Mouse (Mus musculus) MEL (cell line): ENCODE results near the gene Ank2. TPM values are rescaled to one million over a fixed set of nuclear protein-coding genes. Genes with fewer than 3 reads are reported as not detected.

Experiments
- DNase-seq: peaks from one replicate; pipeline ENCODE4 v3.0.0; 2011; ENCODE audit warnings: low read depth, low spot score
- H3K27ac ChIP-seq: 2 replicates; pipeline ENCODE4 v1.5.1; 2012; ENCODE audit warnings: low read depth, mild to moderate bottlenecking, control low read depth, low read length, moderate library complexity; ENCODE audit not compliant: control insufficient read depth
- H3K27me3 ChIP-seq, 2 experiments: fragments of 150-350 bp in 1 of 2; sonication (generic) in 1 of 2; 2 replicates each; pipeline ENCODE4 v1.6.1; 2012; ENCODE audit warnings: low read length in 2 of 2, mild to moderate bottlenecking in 2 of 2, improper control_type of control experiment in 1 of 2, moderate library complexity in 1 of 2; ENCODE audit not compliant: insufficient read depth in 2 of 2, control insufficient read depth in 1 of 2
- H3K36me3 ChIP-seq, 2 experiments: 2 replicates each; pipeline ENCODE4 v1.6.1; 2012 to 2014; ENCODE audit warnings: low read length in 2 of 2, improper control_type of control experiment in 1 of 2, inconsistent platforms in 1 of 2, mild to moderate bottlenecking in 1 of 2; ENCODE audit not compliant: insufficient read depth in 2 of 2, control insufficient read depth in 1 of 2
- H3K4me1 ChIP-seq, 2 experiments: fragments of 150-350 bp in 1 of 2; sonication (generic) in 1 of 2; 2 replicates each; pipeline ENCODE4 v1.6.1; 2012; ENCODE audit warnings: low read length in 2 of 2, improper control_type of control experiment in 1 of 2, mild to moderate bottlenecking in 1 of 2; ENCODE audit not compliant: insufficient read depth in 2 of 2, control insufficient read depth in 1 of 2
- H3K4me3 ChIP-seq, 2 experiments: fragments of 150-350 bp in 1 of 2; sonication (generic) in 1 of 2; 2 replicates each; pipeline ENCODE4 v1.5.1; 2012; ENCODE audit warnings: low read depth in 2 of 2, low read length in 2 of 2, mild to moderate bottlenecking in 2 of 2, moderate library complexity in 2 of 2, control low read depth in 1 of 2, improper control_type of control experiment in 1 of 2; ENCODE audit not compliant: control insufficient read depth in 1 of 2, insufficient read depth in 1 of 2
- H3K79me2 ChIP-seq: 2 replicates; pipeline ENCODE4 v1.6.1; 2012; ENCODE audit warnings: mild to moderate bottlenecking, low read length, moderate library complexity; ENCODE audit not compliant: control insufficient read depth, poor library complexity, insufficient read depth
- H3K9ac ChIP-seq: 2 replicates; pipeline ENCODE4 v1.6.1; 2012; ENCODE audit warnings: low read depth, mild to moderate bottlenecking, control low read depth, low read length, moderate library complexity; ENCODE audit not compliant: control insufficient read depth, poor library complexity, severe bottlenecking
- H3K9me3 ChIP-seq: fragments of 150-350 bp; sonication (generic); replicated peaks from 2 replicates; pipeline ENCODE4 v1.6.1; 2012; ENCODE audit warnings: mild to moderate bottlenecking, low read length, improper control_type of control experiment, moderate library complexity; ENCODE audit not compliant: insufficient read depth
- BHLHE40 ChIP-seq: IDR thresholded peaks from 2 replicates; pipeline ENCODE4 v1.6.1; 2012; ENCODE audit warnings: low read depth, mild to moderate bottlenecking, inconsistent platforms, low read length, improper control_type of control experiment, borderline replicate concordance
- CHD1 ChIP-seq: IDR thresholded peaks from 2 replicates; pipeline ENCODE4 v1.6.1; 2012; ENCODE audit warnings: low read depth, mild to moderate bottlenecking, inconsistent platforms, low read length, improper control_type of control experiment
- E2F4 ChIP-seq: IDR thresholded peaks from 2 replicates; pipeline ENCODE4 v1.6.1; 2011; ENCODE audit warnings: low read depth, low read length, improper control_type of control experiment, borderline replicate concordance
- KAT2A ChIP-seq: conservative IDR thresholded peaks from 2 replicates; pipeline ENCODE4 v1.6.1; 2012; ENCODE audit warnings: low read depth, low read length, improper control_type of control experiment, inconsistent platforms
- MAFK ChIP-seq: IDR thresholded peaks from 2 replicates; pipeline ENCODE4 v1.6.1; 2011; ENCODE audit warnings: low read depth, mild to moderate bottlenecking, low read length, improper control_type of control experiment, borderline replicate concordance
- MAZ ChIP-seq: IDR thresholded peaks from 2 replicates; pipeline ENCODE4 v1.6.1; 2012; ENCODE audit warnings: low read depth, mild to moderate bottlenecking, inconsistent platforms, low read length, improper control_type of control experiment
- MYC ChIP-seq: IDR thresholded peaks from 2 replicates; pipeline ENCODE4 v1.6.1; 2011; ENCODE audit warnings: low read depth, mild to moderate bottlenecking, low read length, improper control_type of control experiment, moderate library complexity
- POLR2A ChIP-seq, 2 experiments: IDR thresholded peaks; 2 replicates each; pipeline ENCODE4 v1.6.1; 2011 to 2012; ENCODE audit warnings: low read length in 2 of 2, mild to moderate bottlenecking in 2 of 2, control low read depth in 1 of 2, improper control_type of control experiment in 1 of 2, low read depth in 1 of 2, moderate library complexity in 1 of 2; ENCODE audit not compliant: control insufficient read depth in 1 of 2, insufficient read depth in 1 of 2, poor library complexity in 1 of 2
- RCOR1 ChIP-seq: IDR thresholded peaks from 2 replicates; pipeline ENCODE4 v1.6.1; 2012; ENCODE audit warnings: low read depth, mild to moderate bottlenecking, inconsistent platforms, low read length, improper control_type of control experiment
- SIN3A ChIP-seq: IDR thresholded peaks from 2 replicates; pipeline ENCODE4 v1.6.1; 2012; ENCODE audit warnings: low read length, improper control_type of control experiment, inconsistent platforms
- TAL1 ChIP-seq: IDR thresholded peaks from 2 replicates; pipeline ENCODE4 v1.6.1; 2012; ENCODE audit warnings: mild to moderate bottlenecking, inconsistent platforms, low read length, moderate library complexity, mixed read lengths
- TBP ChIP-seq: IDR thresholded peaks from 2 replicates; pipeline ENCODE4 v1.8.0; 2011; ENCODE audit warnings: low read depth, low read length, improper control_type of control experiment
- UBTF ChIP-seq: IDR thresholded peaks from 2 replicates; pipeline ENCODE4 v1.6.1; 2012; ENCODE audit warnings: low read depth, mild to moderate bottlenecking, inconsistent platforms, low read length, improper control_type of control experiment, moderate library complexity, borderline replicate concordance; ENCODE audit not compliant: insufficient read depth
- USF2 ChIP-seq, 2 experiments: IDR thresholded peaks; 2 replicates each; pipeline ENCODE4 v1.6.1; 2011 to 2012; ENCODE audit warnings: improper control_type of control experiment in 2 of 2, low read length in 2 of 2, borderline replicate concordance in 1 of 2, inconsistent platforms in 1 of 2, low read depth in 1 of 2, mild to moderate bottlenecking in 1 of 2; ENCODE audit not compliant: insufficient read depth in 1 of 2
- ZKSCAN1 ChIP-seq: IDR thresholded peaks from 2 replicates; pipeline ENCODE4 v1.6.1; 2012; ENCODE audit warnings: low read depth, mild to moderate bottlenecking, inconsistent platforms, low read length, improper control_type of control experiment, moderate library complexity
- ZNF384 ChIP-seq: IDR thresholded peaks from 2 replicates; pipeline ENCODE4 v1.6.1; 2012; ENCODE audit warnings: low read depth, mild to moderate bottlenecking, inconsistent platforms, low read length, improper control_type of control experiment
- polyA plus RNA-seq, 2 experiments: library from polyadenylated mRNA; stranded (reverse) in 1 of 2; unstranded in 1 of 2; fragments of >175 nt in 1 of 2; fragments of >200 nt in 1 of 2; gene quantifications; 2 replicates each; pipeline versions ENCODE4 v1.2.1 to v1.2.4; 2012; ENCODE audit warnings: low replicate concordance in 2 of 2, low read depth in 1 of 2; ENCODE audit not compliant: insufficient read length in 2 of 2, insufficient read depth in 1 of 2, missing spikeins in 1 of 2
- total RNA-seq: library from RNA; depleted of rRNA; stranded (reverse); fragments of 300-350 nt; gene quantifications from 2 replicates; pipeline ENCODE4 v1.2.3, GENCODE M21; 2012

Gene Ank2
- total and polyA plus RNA-seq, 3 experiments, result 2.7 to 4.5 TPM; not detected in 1

- Histone ChIP-seq H3K27me3 (no peaks in the 10 kb centered on the region), H3K27ac (no peak overlapping the region), H3K4me1 (no peaks in the 10 kb centered on the region), H3K4me3 (no peak overlapping the region), H3K36me3 (no peaks in the 10 kb centered on the region), H3K9ac (no peak overlapping the region), H3K9me3 (no peaks in the 10 kb centered on the region), H3K79me2 (no peaks in the 10 kb centered on the region)
- DNase-seq, result no peak
- TF ChIP-seq POLR2A (IDR thresholded peaks at IDR 0.05; ENCODE audit: control insufficient read depth in 1 of 2, insufficient read depth in 1 of 2, low read depth in 1 of 2, low read length in 2 of 2, poor library complexity in 1 of 2) (no peak), MAZ (no peak), ZNF384 (no peak), E2F4 (no peak), KAT2A (no peak), TAL1 (no peak)
Measured at GRCm38 (mm10) chr3:127108481-127108880, 390.7 kb downstream of the Ank2 start.

DNA sequence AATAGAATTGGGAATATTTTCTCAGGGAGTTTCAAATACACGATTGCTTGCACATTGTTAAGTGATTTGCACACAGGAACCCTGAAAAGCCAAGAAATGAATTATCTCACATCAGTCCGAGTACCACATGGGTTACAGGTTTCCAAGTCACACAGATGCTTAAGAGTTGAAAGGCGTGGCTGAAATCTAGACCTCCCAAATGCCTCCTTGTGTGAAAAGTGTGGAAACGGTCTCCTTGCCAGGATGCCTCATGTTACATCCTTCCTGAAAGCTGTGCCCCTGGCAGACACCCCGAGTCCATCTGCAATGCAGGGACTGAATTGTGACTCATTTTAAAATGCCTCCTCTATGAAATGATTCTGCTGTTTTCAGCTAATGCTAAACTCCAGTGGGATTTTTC is 391.9 kb downstream of the Ank2 start:
- Histone ChIP-seq H3K9me3 (no peaks in the 10 kb centered on the region), H3K79me2 (no peaks in the 10 kb centered on the region), H3K4me1 (no peaks in the 10 kb centered on the region), H3K27ac (no peak overlapping the region), H3K36me3 (no peaks in the 10 kb centered on the region), H3K27me3 (no peaks in the 10 kb centered on the region), H3K9ac (no peak overlapping the region), H3K4me3 (no peak overlapping the region)
- TF ChIP-seq CHD1 (no peak), MAFK (no peak), BHLHE40 (no peak), UBTF (no peak), SIN3A (no peak), MYC (no peak)
- no peak for DNase-seq

DNA sequence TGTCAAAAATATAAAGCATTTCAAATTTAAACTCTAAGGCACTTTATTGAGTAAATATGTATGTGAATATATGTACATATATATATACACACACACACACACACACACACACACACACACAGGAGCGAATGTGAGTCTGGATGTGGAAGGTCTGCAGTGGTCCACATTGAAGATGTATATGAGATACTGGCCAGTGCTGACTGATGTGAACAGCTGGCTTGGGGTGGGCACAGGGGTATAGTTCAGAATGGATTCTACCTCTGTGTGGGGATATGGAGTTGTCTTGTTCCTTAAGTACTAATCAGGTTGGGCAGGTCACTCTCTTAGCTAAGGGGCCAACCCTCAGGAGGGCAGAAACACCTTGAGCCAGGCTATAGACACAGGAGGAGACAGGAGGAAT is 397.8 kb downstream of the Ank2 start:
- no peak overlapping the region for H3K4me3 ChIP-seq
- no peak for TF ChIP-seq ZKSCAN1
- no peak for TF ChIP-seq RCOR1
- no peak for TF ChIP-seq USF2 (IDR thresholded peaks at IDR 0.05; ENCODE audit: borderline replicate concordance in 1 of 2, insufficient read depth in 1 of 2, low read depth in 1 of 2, low read length in 2 of 2)
- TF ChIP-seq TBP, result no peak
- TF ChIP-seq, all 39 proteins: peak for 0
- Histone ChIP-seq H3K36me3 (no peaks in the 10 kb centered on the region), H3K79me2 (no peaks in the 10 kb centered on the region), H3K9ac (no peak overlapping the region), H3K27ac (no peak overlapping the region), H3K4me1 (no peaks in the 10 kb centered on the region), H3K9me3 (no peaks in the 10 kb centered on the region), H3K27me3 (no peaks in the 10 kb centered on the region)
- no peak for DNase-seq
